Mouse (Mus musculus) MEL (cell line): ENCODE data around the gene Nkx2-3. TPM values are rescaled to one million over a fixed set of nuclear protein-coding genes. Genes with fewer than 3 reads are reported as not detected.

Experiments
- DNase-seq: peaks from one replicate; pipeline ENCODE4 v3.0.0; 2011; ENCODE audit warnings: low read depth, low spot score
- H3K27ac ChIP-seq: 2 replicates; pipeline ENCODE4 v1.5.1; 2012; ENCODE audit warnings: low read depth, mild to moderate bottlenecking, control low read depth, low read length, moderate library complexity; ENCODE audit not compliant: control insufficient read depth
- H3K27me3 ChIP-seq, 2 experiments: fragments of 150-350 bp in 1 of 2; sonication (generic) in 1 of 2; 2 replicates each; pipeline ENCODE4 v1.6.1; 2012; ENCODE audit warnings: low read length in 2 of 2, mild to moderate bottlenecking in 2 of 2, improper control_type of control experiment in 1 of 2, moderate library complexity in 1 of 2; ENCODE audit not compliant: insufficient read depth in 2 of 2, control insufficient read depth in 1 of 2
- H3K36me3 ChIP-seq, 2 experiments: 2 replicates each; pipeline ENCODE4 v1.6.1; 2012 to 2014; ENCODE audit warnings: low read length in 2 of 2, improper control_type of control experiment in 1 of 2, inconsistent platforms in 1 of 2, mild to moderate bottlenecking in 1 of 2; ENCODE audit not compliant: insufficient read depth in 2 of 2, control insufficient read depth in 1 of 2
- H3K4me1 ChIP-seq, 2 experiments: fragments of 150-350 bp in 1 of 2; sonication (generic) in 1 of 2; 2 replicates each; pipeline ENCODE4 v1.6.1; 2012; ENCODE audit warnings: low read length in 2 of 2, improper control_type of control experiment in 1 of 2, mild to moderate bottlenecking in 1 of 2; ENCODE audit not compliant: insufficient read depth in 2 of 2, control insufficient read depth in 1 of 2
- H3K4me3 ChIP-seq, 2 experiments: fragments of 150-350 bp in 1 of 2; sonication (generic) in 1 of 2; 2 replicates each; pipeline ENCODE4 v1.5.1; 2012; ENCODE audit warnings: low read depth in 2 of 2, low read length in 2 of 2, mild to moderate bottlenecking in 2 of 2, moderate library complexity in 2 of 2, control low read depth in 1 of 2, improper control_type of control experiment in 1 of 2; ENCODE audit not compliant: control insufficient read depth in 1 of 2, insufficient read depth in 1 of 2
- H3K79me2 ChIP-seq: 2 replicates; pipeline ENCODE4 v1.6.1; 2012; ENCODE audit warnings: mild to moderate bottlenecking, low read length, moderate library complexity; ENCODE audit not compliant: control insufficient read depth, poor library complexity, insufficient read depth
- H3K9ac ChIP-seq: 2 replicates; pipeline ENCODE4 v1.6.1; 2012; ENCODE audit warnings: low read depth, mild to moderate bottlenecking, control low read depth, low read length, moderate library complexity; ENCODE audit not compliant: control insufficient read depth, poor library complexity, severe bottlenecking
- H3K9me3 ChIP-seq: fragments of 150-350 bp; sonication (generic); replicated peaks from 2 replicates; pipeline ENCODE4 v1.6.1; 2012; ENCODE audit warnings: mild to moderate bottlenecking, low read length, improper control_type of control experiment, moderate library complexity; ENCODE audit not compliant: insufficient read depth
- BHLHE40 ChIP-seq: IDR thresholded peaks from 2 replicates; pipeline ENCODE4 v1.6.1; 2012; ENCODE audit warnings: low read depth, mild to moderate bottlenecking, inconsistent platforms, low read length, improper control_type of control experiment, borderline replicate concordance
- CHD1 ChIP-seq: IDR thresholded peaks from 2 replicates; pipeline ENCODE4 v1.6.1; 2012; ENCODE audit warnings: low read depth, mild to moderate bottlenecking, inconsistent platforms, low read length, improper control_type of control experiment
- CTCF ChIP-seq, 3 experiments: IDR thresholded peaks in 2 of 3; conservative IDR thresholded peaks in 1 of 3; 2 replicates each; pipeline ENCODE4 v1.5.1; 2011 to 2012; ENCODE audit warnings: low read length in 3 of 3, low read depth in 2 of 3, mild to moderate bottlenecking in 2 of 3, improper control_type of control experiment in 1 of 3, inconsistent platforms in 1 of 3, mixed read lengths in 1 of 3, moderate library complexity in 1 of 3; ENCODE audit not compliant: control insufficient read depth in 1 of 3, insufficient read depth in 1 of 3, poor library complexity in 1 of 3, severe bottlenecking in 1 of 3
- E2F4 ChIP-seq: IDR thresholded peaks from 2 replicates; pipeline ENCODE4 v1.6.1; 2011; ENCODE audit warnings: low read depth, low read length, improper control_type of control experiment, borderline replicate concordance
- ELF1 ChIP-seq: IDR thresholded peaks from 2 replicates; pipeline ENCODE4 v1.6.1; 2014; ENCODE audit warnings: low read depth, mild to moderate bottlenecking, inconsistent platforms, low read length, improper control_type of control experiment, moderate library complexity
- EP300 ChIP-seq, 2 experiments: IDR thresholded peaks; 2 replicates each; pipeline ENCODE4 v1.6.1; 2011; ENCODE audit warnings: improper control_type of control experiment in 2 of 2, low read length in 2 of 2, low read depth in 1 of 2, mild to moderate bottlenecking in 1 of 2
- ETS1 ChIP-seq: IDR thresholded peaks from 2 replicates; pipeline ENCODE4 v1.6.1; 2012; ENCODE audit warnings: low read depth, mild to moderate bottlenecking, inconsistent platforms, low read length, improper control_type of control experiment, moderate library complexity
- GABPA ChIP-seq: IDR thresholded peaks from 2 replicates; pipeline ENCODE4 v1.6.1; 2012; ENCODE audit warnings: low read depth, mild to moderate bottlenecking, inconsistent platforms, low read length, improper control_type of control experiment, moderate library complexity
- GATA1 ChIP-seq: IDR thresholded peaks from 2 replicates; pipeline ENCODE4 v1.6.1; 2011; ENCODE audit warnings: low read depth, low read length, improper control_type of control experiment
- MAFK ChIP-seq: IDR thresholded peaks from 2 replicates; pipeline ENCODE4 v1.6.1; 2011; ENCODE audit warnings: low read depth, mild to moderate bottlenecking, low read length, improper control_type of control experiment, borderline replicate concordance
- MAX ChIP-seq: IDR thresholded peaks from 2 replicates; pipeline ENCODE4 v1.6.1; 2011; ENCODE audit warnings: low read length, improper control_type of control experiment
- MXI1 ChIP-seq: IDR thresholded peaks from 2 replicates; pipeline ENCODE4 v1.6.1; 2011; ENCODE audit warnings: mild to moderate bottlenecking, low read depth, low read length, improper control_type of control experiment
- MYB ChIP-seq: IDR thresholded peaks from 2 replicates; pipeline ENCODE4 v1.6.1; 2011; ENCODE audit warnings: mild to moderate bottlenecking, low read depth, low read length, improper control_type of control experiment
- MYC ChIP-seq: IDR thresholded peaks from 2 replicates; pipeline ENCODE4 v1.6.1; 2011; ENCODE audit warnings: low read depth, mild to moderate bottlenecking, low read length, improper control_type of control experiment, moderate library complexity
- NRF1 ChIP-seq: IDR thresholded peaks from 2 replicates; pipeline ENCODE4 v1.6.1; 2014; ENCODE audit warnings: low read depth, mild to moderate bottlenecking, inconsistent platforms, low read length, improper control_type of control experiment, moderate library complexity; ENCODE audit not compliant: poor library complexity, insufficient read depth, severe bottlenecking
- POLR2A ChIP-seq, 2 experiments: IDR thresholded peaks; 2 replicates each; pipeline ENCODE4 v1.6.1; 2011 to 2012; ENCODE audit warnings: low read length in 2 of 2, mild to moderate bottlenecking in 2 of 2, control low read depth in 1 of 2, improper control_type of control experiment in 1 of 2, low read depth in 1 of 2, moderate library complexity in 1 of 2; ENCODE audit not compliant: control insufficient read depth in 1 of 2, insufficient read depth in 1 of 2, poor library complexity in 1 of 2
- POLR2AphosphoS2 ChIP-seq: IDR thresholded peaks from 2 replicates; pipeline ENCODE4 v1.6.1; 2011; ENCODE audit warnings: low read length, improper control_type of control experiment
- SIN3A ChIP-seq: IDR thresholded peaks from 2 replicates; pipeline ENCODE4 v1.6.1; 2012; ENCODE audit warnings: low read length, improper control_type of control experiment, inconsistent platforms
- SMC3 ChIP-seq: IDR thresholded peaks from 2 replicates; pipeline ENCODE4 v1.6.1; 2011; ENCODE audit warnings: low read depth, low read length, improper control_type of control experiment
- TAL1 ChIP-seq: IDR thresholded peaks from 2 replicates; pipeline ENCODE4 v1.6.1; 2012; ENCODE audit warnings: mild to moderate bottlenecking, inconsistent platforms, low read length, moderate library complexity, mixed read lengths
- TBP ChIP-seq: IDR thresholded peaks from 2 replicates; pipeline ENCODE4 v1.8.0; 2011; ENCODE audit warnings: low read depth, low read length, improper control_type of control experiment
- TCF12 ChIP-seq: IDR thresholded peaks from 2 replicates; pipeline ENCODE4 v1.6.1; 2014; ENCODE audit warnings: low read depth, mild to moderate bottlenecking, inconsistent platforms, low read length, improper control_type of control experiment, moderate library complexity
- USF1 ChIP-seq: IDR thresholded peaks from 2 replicates; pipeline ENCODE4 v1.6.1; 2014; ENCODE audit warnings: low read depth, mild to moderate bottlenecking, inconsistent platforms, low read length, improper control_type of control experiment, moderate library complexity
- USF2 ChIP-seq, 2 experiments: IDR thresholded peaks; 2 replicates each; pipeline ENCODE4 v1.6.1; 2011 to 2012; ENCODE audit warnings: improper control_type of control experiment in 2 of 2, low read length in 2 of 2, borderline replicate concordance in 1 of 2, inconsistent platforms in 1 of 2, low read depth in 1 of 2, mild to moderate bottlenecking in 1 of 2; ENCODE audit not compliant: insufficient read depth in 1 of 2
- ZC3H11A ChIP-seq: IDR thresholded peaks from 2 replicates; pipeline ENCODE4 v1.6.1; 2012; ENCODE audit warnings: low read depth, mild to moderate bottlenecking, inconsistent platforms, low read length, improper control_type of control experiment
- ZNF384 ChIP-seq: IDR thresholded peaks from 2 replicates; pipeline ENCODE4 v1.6.1; 2012; ENCODE audit warnings: low read depth, mild to moderate bottlenecking, inconsistent platforms, low read length, improper control_type of control experiment
- polyA plus RNA-seq, 2 experiments: library from polyadenylated mRNA; stranded (reverse) in 1 of 2; unstranded in 1 of 2; fragments of >175 nt in 1 of 2; fragments of >200 nt in 1 of 2; gene quantifications; 2 replicates each; pipeline versions ENCODE4 v1.2.1 to v1.2.4; 2012; ENCODE audit warnings: low replicate concordance in 2 of 2, low read depth in 1 of 2; ENCODE audit not compliant: insufficient read length in 2 of 2, insufficient read depth in 1 of 2, missing spikeins in 1 of 2
- total RNA-seq: library from RNA; depleted of rRNA; stranded (reverse); fragments of 300-350 nt; gene quantifications from 2 replicates; pipeline ENCODE4 v1.2.3, GENCODE M21; 2012

The Nkx2-3 gene
- total and polyA plus RNA-seq, 3 experiments, result not detected

GRCm38 (mm10) chr19:43642843-43643242, 30.7 kb downstream of the Nkx2-3 start:
- no peak overlapping the region for H3K27ac ChIP-seq
- H3K79me2 ChIP-seq, result no peaks in the 10 kb centered on the region
- no peak overlapping the region for H3K4me3 ChIP-seq
- DNase-seq, result no peak
- no peaks in the 10 kb centered on the region for H3K36me3 ChIP-seq
- H3K4me1 ChIP-seq, result no peaks in the 10 kb centered on the region
- no peak for TF ChIP-seq ZNF384
- TF ChIP-seq ETS1, result no peak
- TF ChIP-seq ELF1, result no peak
- TF ChIP-seq SMC3, result no peak
- no peak for TF ChIP-seq ZC3H11A
- no peak for TF ChIP-seq MXI1
- no peak for TF ChIP-seq USF1
- TF ChIP-seq POLR2A (IDR thresholded peaks at IDR 0.05; ENCODE audit: control insufficient read depth in 1 of 2, insufficient read depth in 1 of 2, low read depth in 1 of 2, low read length in 2 of 2, poor library complexity in 1 of 2), result no peak
- TF ChIP-seq, all 39 proteins: peak for 0
- Histone ChIP-seq H3K9ac (no peak overlapping the region), H3K9me3 (no peaks in the 10 kb centered on the region), H3K27me3 (peaks cover 0 to 3% of the 10 kb centered on the region in 2 experiments; a peak in 2 of 4 replicates)

GRCm38 (mm10) chr19:43645508-43645907, 33.4 kb downstream of the Nkx2-3 start:
- no peak for DNase-seq
- no peak overlapping the region for H3K4me3 ChIP-seq
- no peak for TF ChIP-seq POLR2AphosphoS2
- peak; percentile 74 for TF ChIP-seq USF1

GRCm38 (mm10) chr19:43646852-43647251, 34.7 kb downstream of the Nkx2-3 start:
- Histone ChIP-seq H3K4me1 (0 out of 4 replicates have a peak, but pooled peaks cover 0 to 5% of the 10 kb centered on the region in 2 experiments), H3K9ac (no peak overlapping the region), H3K27ac (no peak overlapping the region), H3K27me3 (peaks cover 0 to 1% of the 10 kb centered on the region in 2 experiments; a peak in 2 of 4 replicates), H3K79me2 (no peaks in the 10 kb centered on the region), H3K36me3 (no peaks in the 10 kb centered on the region), H3K4me3 (no peak overlapping the region), H3K9me3 (no peaks in the 10 kb centered on the region)
- no peak for TF ChIP-seq SIN3A
- TF ChIP-seq MAFK, result no peak
- TF ChIP-seq MYC, result no peak
- TF ChIP-seq POLR2A (IDR thresholded peaks at IDR 0.05; ENCODE audit: control insufficient read depth in 1 of 2, insufficient read depth in 1 of 2, low read depth in 1 of 2, low read length in 2 of 2, poor library complexity in 1 of 2), result no peak
- no peak for TF ChIP-seq CHD1
- TF ChIP-seq MAX, result no peak
- TF ChIP-seq NRF1, result no peak
- no peak for TF ChIP-seq TAL1
- TF ChIP-seq E2F4, result no peak
- TF ChIP-seq CTCF (IDR thresholded peaks at IDR 0.05 in 2 of 3, conservative IDR thresholded peaks at IDR 0.05 in 1 of 3; ENCODE audit: control insufficient read depth in 1 of 3, insufficient read depth in 1 of 3, low read depth in 2 of 3, low read length in 3 of 3, poor library complexity in 1 of 3, severe bottlenecking in 1 of 3), result no peak
- TF ChIP-seq USF2 (IDR thresholded peaks at IDR 0.05; ENCODE audit: borderline replicate concordance in 1 of 2, insufficient read depth in 1 of 2, low read depth in 1 of 2, low read length in 2 of 2), result no peak
- TF ChIP-seq MYB, result no peak
- no peak for TF ChIP-seq USF1
- TF ChIP-seq ELF1, result no peak
- no peak for TF ChIP-seq GABPA
- TF ChIP-seq EP300 (IDR thresholded peaks at IDR 0.05; ENCODE audit: low read depth in 1 of 2, low read length in 2 of 2), result no peak
- TF ChIP-seq TBP, result no peak
- TF ChIP-seq BHLHE40, result no peak
- TF ChIP-seq TCF12, result no peak
- no peak for TF ChIP-seq GATA1
- DNase-seq, result no peak

More at GRCm38 (mm10) chr19:43645508-43645907, 33.4 kb downstream of the Nkx2-3 start:
- Histone ChIP-seq H3K27me3 (peaks cover 0 to 3% of the 10 kb centered on the region in 2 experiments; a peak in 2 of 4 replicates), H3K79me2 (no peaks in the 10 kb centered on the region), H3K9me3 (no peaks in the 10 kb centered on the region), H3K4me1 (0 out of 4 replicates have a peak, but pooled peaks cover 0 to 5% of the 10 kb centered on the region in 2 experiments), H3K9ac (no peak overlapping the region), H3K27ac (no peak overlapping the region), H3K36me3 (no peaks in the 10 kb centered on the region)
